Comparison of ENCODE assay signal across 8 mouse cellular contexts in genomic region chr10:13500938-13501496, GRCm38 (mm10). TPM values are rescaled to one million over a fixed set of nuclear protein-coding genes. Genes with fewer than 3 reads are reported as not detected.
DNase-seq lines count a peak whose midpoint lies in the region; ATAC-seq and TF ChIP-seq lines count a peak whose summit lies in the region.

No protein-coding gene starts in this region.

- peaks cover 15% of the 10 kb centered on the region for H3K4me1 ChIP-seq in hindbrain, embryonic 13.5 days (replicated peaks)

- in situ Hi-C loops in Patski (cut with MboI; ENCODE audit: low pct_unique_long_range_greater_than_20kb), result no loop called here

- CTCF ChIA-PET in Patski (lab: Charles Lee), result no interaction called here

- H3K36me3 ChIP-seq in hindbrain, embryonic 13.5 days, result peaks cover 9% of the 10 kb centered on the region

- no peak overlapping the region; the same call in 1 of the 2 replicates for H3K27ac ChIP-seq in hindbrain, embryonic 13.5 days

- DNase-seq in Patski (ENCODE audit: low read depth, low spot score), result peak; percentile 10
- peak; percentile 80 for DNase-seq in cerebellum, postnatal 14 days
- DNase-seq in frontal cortex, postnatal 14 days (ENCODE audit: low spot score in 2 of 2), result peak; percentile 76 to 82
- DNase-seq in layer of hippocampus, postnatal 25 days (ENCODE audit: extremely low spot score in 1 of 2, low spot score in 1 of 2), result peak; percentile 83
- peak; percentile 93 for DNase-seq in lung, postnatal 25 days (ENCODE audit: low spot score)
- DNase-seq in retina, embryonic 14.5 days (ENCODE audit: low spot score), result peak; percentile 92
- peak; percentile 91 for DNase-seq in thymus, postnatal 4 days

- H3K4me2 ChIP-seq in hindbrain, embryonic 13.5 days, result peak overlapping the region; percentile 69

- POLR2A ChIA-PET in Patski (lab: Charles Lee), result interaction anchor here (0.7 kb wide), 1 partner anchor 420 kb away, joined by 3 read pairs; no protein-coding TSS in a partner anchor

- 3% methylated on average over 30 of the region's 30 CpGs for WGBS in hindbrain, embryonic 13.5 days

- H3K9me3 ChIP-seq in hindbrain, embryonic 13.5 days, result no peaks in the 10 kb centered on the region

- TF ChIP-seq CTCF in Patski (IDR thresholded peaks at IDR 0.05), result no peak

- H3K9ac ChIP-seq in hindbrain, embryonic 13.5 days, result peak overlapping the region; percentile 82

- H3K4me3 ChIP-seq in hindbrain, embryonic 13.5 days, result peak overlapping the region; percentile 65

- no peaks in the 10 kb centered on the region for H3K27me3 ChIP-seq in Patski
- H3K27me3 ChIP-seq in hindbrain, embryonic 13.5 days, result peaks cover 5% of the 10 kb centered on the region; the same call in 1 of the 2 replicates

- ATAC-seq in Patski, result peak; percentile 72
- ATAC-seq in hindbrain, embryonic 13.5 days (ENCODE audit: low FRiP score), result peak; percentile 89

RNA-seq across cellular contexts. Expression of gene Fuca2, which starts 1.7 kb away (rescaled TPM):
- 33.4 TPM for polyA plus RNA-seq in Patski (2021)
- polyA plus RNA-seq in hindbrain, embryonic 13.5 days (2015; fragmentation: Nextera tagmentation; extraction: Ambion mirVana), result 33.3 and 35.5 TPM in 2 replicates
- total RNA-seq in layer of hippocampus, postnatal 25 days (2021), result 10 to 100 TPM; 38.5 to 46.5 TPM

RNA-seq across cellular contexts. Expression of gene Phactr2, which starts 26.8 kb away (rescaled TPM):
- 9.3 TPM for polyA plus RNA-seq in Patski (2021)
- polyA plus RNA-seq in hindbrain, embryonic 13.5 days (2015; fragmentation: Nextera tagmentation; extraction: Ambion mirVana), result 6.2 and 7.8 TPM in 2 replicates
- 10 to 100 TPM; 20.1 to 20.6 TPM for total RNA-seq in layer of hippocampus, postnatal 25 days (2021)

RNA-seq across cellular contexts. Expression of gene Adat2, which starts 51.7 kb away (rescaled TPM):
- polyA plus RNA-seq in Patski (2021), result 8.8 TPM
- polyA plus RNA-seq in hindbrain, embryonic 13.5 days (2015; fragmentation: Nextera tagmentation; extraction: Ambion mirVana), result 2.0 and 2.1 TPM in 2 replicates
- 1 to 10 TPM; 8.1 to 8.9 TPM for total RNA-seq in layer of hippocampus, postnatal 25 days (2021)

RNA-seq across cellular contexts. Expression of gene Pex3, which starts 51.9 kb away (rescaled TPM):
- polyA plus RNA-seq in Patski (2021), result 21.7 TPM
- 24.7 and 25.9 TPM in 2 replicates for polyA plus RNA-seq in hindbrain, embryonic 13.5 days (2015; fragmentation: Nextera tagmentation; extraction: Ambion mirVana)
- total RNA-seq in layer of hippocampus, postnatal 25 days (2021), result 10 to 100 TPM; 26.0 to 30.3 TPM

Comparison
In these comparisons a context has a peak if more than half of its experiments do, and no peak if none do; other contexts are left out.
1. DNase-seq: peak in every context shown above with its lines; median percentile 93 in lung, postnatal 25 days; 92 in retina, embryonic 14.5 days; 91 in thymus, postnatal 4 days; 83 in layer of hippocampus, postnatal 25 days; 80 in cerebellum, postnatal 14 days; 79 in frontal cortex, postnatal 14 days; 10 in Patski.